Mouse (Mus musculus) liver, embryonic 15.5 days (tissue): ENCODE results near the gene Stk11ip. TPM values are rescaled to one million over a fixed set of nuclear protein-coding genes. Genes with fewer than 3 reads are reported as not detected.

Experiments
- ATAC-seq: fragments of 200-750 bp; cut with Nextera tagmentation; 2 replicates; pipeline ENCODE4 v1.8.0; 2017; ENCODE audit warnings: moderate number of reproducible peaks, mild to moderate bottlenecking, moderate library complexity; ENCODE audit not compliant: insufficient read depth
- H3K27ac ChIP-seq: fragments of 300-500 bp; sonication (generic); replicated peaks from 2 replicates; pipeline ENCODE4 v1.5.1; 2015; ENCODE audit warnings: mild to moderate bottlenecking, inconsistent platforms
- H3K27me3 ChIP-seq: fragments of 300-500 bp; sonication (generic); 2 replicates; pipeline ENCODE4 v1.6.1; 2015; ENCODE audit warnings: mild to moderate bottlenecking, inconsistent platforms
- H3K36me3 ChIP-seq: fragments of 300-500 bp; sonication (generic); replicated peaks from 2 replicates; pipeline ENCODE4 v1.6.1; 2015; ENCODE audit warnings: moderate library complexity, mild to moderate bottlenecking, inconsistent platforms
- H3K4me1 ChIP-seq: fragments of 300-500 bp; sonication (generic); replicated peaks from 2 replicates; pipeline ENCODE4 v1.6.1; 2015; ENCODE audit warnings: inconsistent platforms
- H3K4me2 ChIP-seq: fragments of 300-500 bp; sonication (generic); 2 replicates; pipeline ENCODE4 v1.6.1; 2015; ENCODE audit warnings: moderate library complexity, mild to moderate bottlenecking, inconsistent platforms
- H3K4me3 ChIP-seq: fragments of 300-500 bp; sonication (generic); replicated peaks from 2 replicates; pipeline ENCODE4 v1.5.1; 2015; ENCODE audit warnings: mild to moderate bottlenecking, inconsistent platforms
- H3K9ac ChIP-seq: fragments of 300-500 bp; sonication (generic); 2 replicates; pipeline ENCODE4 v1.6.1; 2015; ENCODE audit warnings: moderate library complexity, mild to moderate bottlenecking, inconsistent platforms
- H3K9me3 ChIP-seq: fragments of 300-500 bp; sonication (generic); replicated peaks from 2 replicates; pipeline ENCODE4 v1.6.1; 2016; ENCODE audit warnings: inconsistent platforms
- WGBS: fragments of 180-500 bp; shearing (Covaris S2); methylation state at CpG from one replicate; pipeline ENCODE4 v1.1.7; 2015; ENCODE audit warnings: mixed read lengths; ENCODE audit not compliant: insufficient replicate concordance; 5-methylcytosine and 5-hydroxymethylcytosine counted together
- polyA plus RNA-seq: library from polyadenylated mRNA; unstranded; fragments of >200 nt; fragmentation: Nextera tagmentation; extraction: Ambion mirVana; gene quantifications from 2 replicates; pipeline ENCODE4 v1.2.1, GENCODE M21; 2015

Stk11ip gene
- polyA plus RNA-seq, 1 experiment from 2014 or later: 5.1 TPM

GRCm38 (mm10) chr1:75560206-75560913 lies 39.0 kb downstream of the Stk11ip start:
- WGBS: 54% methylated on average over 12 of the region's 12 CpGs
- Histone ChIP-seq H3K4me3 (no peak overlapping the region), H3K4me1 (peaks cover 3% of the 10 kb centered on the region; the same call in 1 of the 2 replicates), H3K9ac (no peak overlapping the region), H3K4me2 (no peak overlapping the region), H3K36me3 (no peaks in the 10 kb centered on the region), H3K27ac (no peak overlapping the region), H3K27me3 (peaks cover 14% of the 10 kb centered on the region), H3K9me3 (no peaks in the 10 kb centered on the region)
- ATAC-seq: no peak

DNA sequence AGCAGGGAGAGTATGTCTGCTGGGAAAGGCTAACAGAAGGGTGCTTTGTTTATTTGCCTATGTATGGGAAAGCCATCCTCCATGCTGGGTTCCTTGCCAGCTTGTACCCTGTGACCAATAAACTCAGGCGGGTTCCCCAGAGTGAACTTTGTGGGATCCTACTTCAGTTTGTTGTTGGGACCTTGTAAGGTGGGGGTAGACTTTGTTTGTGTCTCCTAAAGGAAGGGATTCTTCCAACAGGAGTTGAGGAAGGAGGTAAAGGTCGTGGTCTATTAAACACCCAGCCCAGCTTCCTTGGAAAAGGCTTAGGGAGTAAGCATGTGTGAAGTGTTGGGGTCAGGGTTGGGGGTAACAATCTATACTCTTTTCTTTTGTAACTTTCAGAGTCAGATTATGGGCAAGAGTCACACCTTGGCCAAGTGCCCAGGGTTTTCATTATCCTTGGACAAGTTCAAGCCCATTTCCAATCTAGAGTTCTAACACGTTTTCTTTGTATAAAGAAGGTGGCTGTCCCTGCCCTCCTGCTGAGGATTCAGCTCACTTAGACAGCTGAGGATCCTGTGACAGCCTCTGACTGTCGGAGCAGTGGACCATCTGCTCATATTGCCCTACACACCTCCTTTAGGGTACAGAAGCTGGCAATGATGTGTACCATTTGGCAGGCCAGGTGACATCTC lies 40.0 kb downstream of the Stk11ip start:
- WGBS: 34% methylated on average over 4 of the region's 4 CpGs
- H3K9me3 ChIP-seq: no peaks in the 10 kb centered on the region
- peaks cover 3% of the 10 kb centered on the region; the same call in 1 of the 2 replicates for H3K4me1 ChIP-seq
- no peak overlapping the region for H3K27ac ChIP-seq
- H3K4me3 ChIP-seq: no peak overlapping the region
- H3K27me3 ChIP-seq: peaks cover 14% of the 10 kb centered on the region
- H3K9ac ChIP-seq: no peak overlapping the region
- no peak overlapping the region for H3K4me2 ChIP-seq
- no peaks in the 10 kb centered on the region for H3K36me3 ChIP-seq
- ATAC-seq: no peak

GRCm38 (mm10) chr1:75561898-75562238 lies 40.5 kb downstream of the Stk11ip start:
- Histone ChIP-seq H3K4me2 (no peak overlapping the region), H3K4me1 (peaks cover 3% of the 10 kb centered on the region; the same call in 1 of the 2 replicates), H3K9me3 (no peaks in the 10 kb centered on the region), H3K4me3 (no peak overlapping the region), H3K27ac (no peak overlapping the region), H3K36me3 (no peaks in the 10 kb centered on the region), H3K9ac (no peak overlapping the region), H3K27me3 (peaks cover 14% of the 10 kb centered on the region)
- ATAC-seq: no peak
- WGBS: 52% methylated on average over 1 of the region's 1 CpGs

GRCm38 (mm10) chr1:75564102-75564501 lies 42.8 kb downstream of the Stk11ip start:
- WGBS: 54% methylated on average over 2 of the region's 2 CpGs
- H3K9ac ChIP-seq: no peak overlapping the region
- no peak overlapping the region for H3K27ac ChIP-seq
- ATAC-seq: no peak
- no peak overlapping the region for H3K4me3 ChIP-seq
- no peaks in the 10 kb centered on the region for H3K36me3 ChIP-seq
- peaks cover 10% of the 10 kb centered on the region; the same call in 1 of the 2 replicates for H3K27me3 ChIP-seq
- no peaks in the 10 kb centered on the region for H3K9me3 ChIP-seq
- no peak overlapping the region for H3K4me2 ChIP-seq
- H3K4me1 ChIP-seq: peaks cover 3% of the 10 kb centered on the region; the same call in 1 of the 2 replicates

- Histone ChIP-seq H3K4me3 (no peak overlapping the region), H3K36me3 (no peaks in the 10 kb centered on the region), H3K9me3 (no peaks in the 10 kb centered on the region), H3K27me3 (peaks cover 10% of the 10 kb centered on the region; the same call in 1 of the 2 replicates), H3K9ac (no peak overlapping the region), H3K4me1 (no peaks in the 10 kb centered on the region), H3K27ac (no peak overlapping the region), H3K4me2 (no peak overlapping the region)
- WGBS: 32% methylated on average over 5 of the region's 5 CpGs
- no peak for ATAC-seq
These were observed 43.6 kb downstream of the Stk11ip start for GRCm38 (mm10) chr1:75564916-75565315.

DNA sequence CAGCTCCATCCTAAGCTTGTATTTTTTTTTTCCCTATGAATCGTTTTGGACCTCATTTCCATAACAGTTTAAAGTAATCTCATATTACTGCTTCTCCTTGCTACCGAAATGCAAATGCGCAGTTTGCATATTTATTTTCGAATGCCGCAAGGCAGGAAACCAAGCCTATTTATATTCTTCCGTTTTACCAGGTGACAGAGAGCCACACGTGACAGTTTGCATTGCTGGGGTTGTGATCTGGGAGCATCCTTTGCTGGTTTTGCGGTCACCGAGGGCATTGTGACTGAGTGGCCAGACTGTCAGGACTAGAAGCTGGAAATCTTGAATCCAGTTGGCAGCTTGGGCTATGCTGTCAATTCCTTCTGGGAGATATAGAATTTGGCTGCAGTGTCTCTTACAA lies 44.3 kb downstream of the Stk11ip start:
- no peaks in the 10 kb centered on the region for H3K4me1 ChIP-seq
- H3K27me3 ChIP-seq: 0 out of 2 replicates have a peak, but pooled peaks cover 10% of the 10 kb centered on the region
- 37% methylated on average over 9 of the region's 9 CpGs for WGBS
- ATAC-seq: no peak
- H3K36me3 ChIP-seq: no peaks in the 10 kb centered on the region
- H3K9ac ChIP-seq: no peak overlapping the region
- no peak overlapping the region for H3K27ac ChIP-seq
- H3K4me3 ChIP-seq: no peak overlapping the region
- H3K9me3 ChIP-seq: no peaks in the 10 kb centered on the region
- H3K4me2 ChIP-seq: no peak overlapping the region

- Histone ChIP-seq H3K27me3 (peaks cover 4% of the 10 kb centered on the region; the same call in 1 of the 2 replicates), H3K4me1 (no peaks in the 10 kb centered on the region), H3K9ac (no peak overlapping the region), H3K4me2 (no peak overlapping the region), H3K27ac (no peak overlapping the region), H3K9me3 (no peaks in the 10 kb centered on the region), H3K36me3 (no peaks in the 10 kb centered on the region), H3K4me3 (no peak overlapping the region)
- 59% methylated on average over 6 of the region's 6 CpGs for WGBS
- no peak for ATAC-seq
These were observed 49.1 kb downstream of the Stk11ip start for GRCm38 (mm10) chr1:75570403-75570802.

DNA sequence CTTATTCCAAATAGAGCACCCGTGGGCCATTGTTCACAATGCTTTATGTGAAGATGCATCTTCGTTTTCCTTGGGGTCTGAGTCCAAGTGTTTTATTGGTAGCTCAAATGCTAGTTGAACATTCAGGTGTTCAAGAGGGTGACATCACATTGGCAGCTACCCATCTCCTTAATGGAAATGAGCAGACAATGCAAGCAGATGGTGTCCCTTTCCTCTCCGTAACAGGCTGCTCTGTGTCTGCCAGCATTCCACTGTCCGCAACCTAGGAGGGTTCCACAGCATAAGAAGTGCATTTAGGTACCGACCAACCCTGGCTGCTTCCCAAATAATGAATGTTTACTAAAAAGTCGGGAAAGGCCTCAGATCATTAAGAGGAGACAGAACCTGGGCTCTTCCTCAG lies 51.4 kb downstream of the Stk11ip start:
- Histone ChIP-seq H3K4me1 (no peaks in the 10 kb centered on the region), H3K9me3 (no peaks in the 10 kb centered on the region), H3K27me3 (peaks cover 4% of the 10 kb centered on the region; the same call in 1 of the 2 replicates), H3K27ac (no peak overlapping the region), H3K4me3 (no peak overlapping the region), H3K9ac (no peak overlapping the region), H3K4me2 (no peak overlapping the region), H3K36me3 (no peaks in the 10 kb centered on the region)
- 48% methylated on average over 6 of the region's 6 CpGs for WGBS
- ATAC-seq: no peak

- Histone ChIP-seq H3K4me1 (no peaks in the 10 kb centered on the region), H3K4me3 (no peak overlapping the region), H3K27ac (no peak overlapping the region), H3K9ac (no peak overlapping the region), H3K36me3 (no peaks in the 10 kb centered on the region), H3K27me3 (peaks cover 4% of the 10 kb centered on the region; the same call in 1 of the 2 replicates), H3K9me3 (no peaks in the 10 kb centered on the region), H3K4me2 (no peak overlapping the region)
- no peak for ATAC-seq
- WGBS: 66% methylated on average over 7 of the region's 7 CpGs
These were observed 52.4 kb downstream of the Stk11ip start for GRCm38 (mm10) chr1:75573715-75574114.

GRCm38 (mm10) chr1:75574476-75575310 lies 53.4 kb downstream of the Stk11ip start:
- no peak overlapping the region for H3K4me2 ChIP-seq
- H3K9ac ChIP-seq: no peak overlapping the region
- H3K4me3 ChIP-seq: no peak overlapping the region
- H3K4me1 ChIP-seq: no peaks in the 10 kb centered on the region
- WGBS: 60% methylated on average over 17 of the region's 17 CpGs
- no peaks in the 10 kb centered on the region for H3K9me3 ChIP-seq
- no peak overlapping the region for H3K27ac ChIP-seq
- no peaks in the 10 kb centered on the region for H3K36me3 ChIP-seq
- H3K27me3 ChIP-seq: peaks cover 4% of the 10 kb centered on the region; the same call in 1 of the 2 replicates
- ATAC-seq: no peak
